ENCODE assay signal across 21 mouse cellular contexts in genomic region chr11:72821041-72821440, GRCm38 (mm10).
"Had no signal": no experiment of that assay in that cellular context is flagged by ENCODE, and none has a peak within 500 bp of the region (broad histone marks: within the 10 kb centered on the region; RNA-seq: fewer than 3 reads in every experiment).

No protein-coding gene starts in this region.

- H3K27me3 ChIP-seq: liver, embryonic 15.5 days; lung, embryonic 15.5 days; midbrain, embryonic 12.5 days; neural tube, embryonic 13.5 days; neural tube, embryonic 15.5 days; stomach, embryonic 15.5 days had no signal

- H3K27ac ChIP-seq: liver, embryonic 15.5 days; lung, embryonic 15.5 days; midbrain, embryonic 10.5 days; midbrain, embryonic 12.5 days; neural tube, embryonic 13.5 days; neural tube, embryonic 15.5 days; stomach, embryonic 15.5 days had no signal

- H3K9me3 ChIP-seq: liver, embryonic 15.5 days; lung, embryonic 15.5 days; midbrain, embryonic 10.5 days; midbrain, embryonic 12.5 days; neural tube, embryonic 13.5 days; neural tube, embryonic 15.5 days; stomach, embryonic 15.5 days had no signal

- DNase-seq: liver, postnatal 0 days; lung, adult 2 months; lung, postnatal 14 days; lung, postnatal 4 days; midbrain, embryonic 14.5 days; retina, postnatal 1 day; right cerebral cortex, adult 18-20 months; right cerebral cortex, postnatal 14 days; thymus, adult 18-20 months; thymus, postnatal 25 days; thymus, postnatal 4 days had no signal

- H3K4me3 ChIP-seq: liver, embryonic 15.5 days; lung, embryonic 15.5 days; midbrain, embryonic 10.5 days; midbrain, embryonic 12.5 days; myocyte; neural tube, embryonic 13.5 days; neural tube, embryonic 15.5 days; stomach, embryonic 15.5 days had no signal

- ATAC-seq: liver, postnatal 0 days; lung, postnatal 0 days; midbrain, embryonic 16.5 days had no signal

- H3K9ac ChIP-seq: liver, embryonic 15.5 days; liver, postnatal 0 days; lung, embryonic 15.5 days; midbrain, embryonic 12.5 days; neural tube, embryonic 13.5 days; neural tube, embryonic 15.5 days; stomach, embryonic 15.5 days had no signal

- H3K4me2 ChIP-seq: liver, embryonic 15.5 days; lung, embryonic 15.5 days; midbrain, embryonic 12.5 days; neural tube, embryonic 13.5 days; neural tube, embryonic 15.5 days; stomach, embryonic 15.5 days had no signal

- H3K4me1 ChIP-seq: liver, embryonic 15.5 days; lung, embryonic 15.5 days; midbrain, embryonic 10.5 days; midbrain, embryonic 12.5 days; neural tube, embryonic 13.5 days; neural tube, embryonic 15.5 days; stomach, embryonic 15.5 days had no signal
